Mouse (Mus musculus) cerebellum, postnatal 36 days (tissue): ENCODE data around the gene Olfr743.
"Not testable (repeated sequence)": the region's sequence is repeated elsewhere in the genome, so short reads cannot be mapped to it uniquely, and the experiment has no call there.

Experiments used
- DNase-seq, 2 experiments: peaks; one replicate each; pipeline ENCODE4 v3.0.0; 2021 to 2022; ENCODE audit warnings: mixed read lengths in 2 of 2

Gene Olfr743

DNA sequence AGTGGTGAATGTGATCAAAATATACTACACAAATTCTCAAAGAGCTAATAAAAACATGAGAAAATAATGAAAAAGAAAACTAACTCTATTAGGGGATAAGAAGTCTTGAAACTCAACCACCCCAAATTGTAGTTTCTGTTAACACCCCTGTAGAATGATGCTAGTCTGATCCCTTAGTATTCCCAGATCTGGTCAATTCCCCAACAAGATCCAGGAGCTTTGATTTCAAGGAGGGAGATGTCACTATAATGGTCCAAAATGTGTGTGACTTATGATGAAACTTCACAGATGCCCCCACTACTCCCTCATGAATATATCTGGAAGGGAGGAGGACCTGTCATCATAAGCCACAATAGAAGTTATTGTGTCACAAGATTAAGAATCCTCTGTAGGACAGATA lies at the start of gene Olfr743:
TSS of gene Olfr743 (plus strand) at position 301 of the 400 bp plus-strand sequence.
- no peak for DNase-seq

DNA sequence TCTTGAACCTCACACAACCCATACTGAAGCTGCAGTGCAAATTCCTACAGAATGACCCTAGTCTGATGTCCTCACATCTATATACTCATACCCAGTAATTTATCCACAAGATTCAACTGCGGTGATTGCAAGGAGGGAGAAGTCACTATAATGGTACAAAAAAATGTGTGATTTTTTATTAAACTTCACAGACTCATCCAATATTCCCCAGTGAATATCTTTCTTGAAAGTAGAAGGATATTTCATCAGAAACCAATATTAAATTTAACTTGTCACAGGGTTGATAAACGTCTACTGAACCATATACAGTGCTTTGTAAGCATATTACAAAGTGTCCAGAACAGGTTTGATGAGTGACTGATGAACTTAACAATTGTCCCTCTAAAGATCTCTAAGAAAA lies 49.2 kb upstream of the Olfr743 start, which contains the start of gene Olfr741:
TSS of gene Olfr741 (plus strand) at position 301 of the 400 bp plus-strand sequence.
- no peak for DNase-seq

DNA sequence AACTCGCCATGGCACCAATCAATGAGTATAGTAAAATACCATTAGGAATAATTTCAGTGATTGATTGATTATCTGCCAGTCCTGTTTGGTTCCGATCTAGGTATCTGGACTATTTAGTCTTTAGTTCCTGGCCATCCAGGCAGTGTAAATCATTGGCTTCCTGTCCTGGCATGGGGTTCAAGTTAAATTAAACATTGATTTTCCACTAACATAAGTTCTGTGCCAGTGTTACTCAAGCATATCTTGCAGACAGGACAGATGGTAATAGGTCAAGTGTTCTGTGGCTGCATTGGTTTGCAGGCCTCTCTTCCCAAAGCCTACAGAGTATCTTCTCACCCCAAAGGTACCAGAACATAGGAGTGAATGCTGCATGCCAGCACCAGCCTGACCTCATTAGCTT lies 43.2 kb upstream of the Olfr743 start:
- no peak for DNase-seq

DNA sequence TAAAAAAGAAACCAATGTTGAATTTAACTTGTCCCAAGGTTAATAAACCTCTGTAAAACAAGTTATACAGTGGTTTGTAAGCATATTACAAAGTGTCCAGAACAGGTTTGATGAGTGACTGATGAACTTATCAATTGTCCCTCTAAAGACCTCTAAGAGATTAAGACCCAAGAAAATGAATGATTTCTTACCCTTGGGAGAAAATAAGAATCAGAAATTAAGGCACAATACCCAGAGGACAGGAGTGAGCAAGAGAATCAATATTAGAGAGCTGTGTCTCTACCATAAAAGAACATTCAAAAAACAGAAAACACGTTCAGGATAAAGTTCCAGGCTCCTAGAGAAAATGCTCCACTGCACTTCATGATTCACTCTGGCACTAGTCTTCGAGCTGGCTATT lies 18.3 kb upstream of the Olfr743 start, which contains the start of gene Olfr742:
TSS of gene Olfr742 (plus strand) at position 301 of the 400 bp plus-strand sequence.
- no peak for DNase-seq

DNA sequence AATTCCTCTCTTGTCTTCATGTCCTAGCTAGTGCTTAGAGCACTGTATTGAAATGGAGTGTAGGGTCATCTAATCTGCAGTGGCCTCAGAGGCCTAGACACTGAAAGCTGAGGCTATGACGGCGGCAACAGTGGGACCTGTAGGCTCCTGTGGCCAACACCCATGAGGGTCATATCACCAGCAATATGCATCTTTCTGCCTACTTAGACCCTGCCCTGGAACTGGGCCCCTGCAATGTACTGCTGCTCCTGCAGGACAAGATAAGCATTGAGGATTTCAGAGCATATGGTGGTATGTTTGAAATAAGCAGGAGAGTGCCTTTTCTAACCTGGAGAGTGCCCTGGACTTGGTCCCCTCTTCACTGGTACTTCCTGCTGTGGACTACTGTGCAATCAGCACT lies 31.1 kb downstream of the Olfr743 start:
- no peak for DNase-seq

DNA sequence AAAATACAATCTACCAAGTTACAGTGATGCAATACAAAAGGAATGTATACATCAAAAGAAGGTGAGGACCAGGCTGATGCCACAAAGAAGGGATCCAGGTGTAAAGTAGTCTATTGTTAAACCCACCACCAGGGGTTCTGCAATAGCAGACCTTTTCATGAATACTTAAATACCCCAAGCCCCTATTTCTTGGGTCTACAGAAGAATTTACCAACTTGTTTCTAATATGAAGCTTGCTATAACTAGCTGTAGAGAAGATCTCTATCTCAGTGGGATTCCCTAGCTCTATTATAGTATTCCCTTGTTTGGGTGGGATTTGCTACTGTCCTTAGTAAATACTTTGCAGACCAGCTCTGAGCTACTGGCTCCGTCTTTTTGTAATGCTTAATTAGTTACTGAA lies 51.4 kb downstream of the Olfr743 start:
- DNase-seq = not testable (repeated sequence)
